Mouse (Mus musculus) embryonic fibroblast, embryonic 13.5 days (primary cell): ENCODE results near the gene Snapin. TPM values are rescaled to one million over a fixed set of nuclear protein-coding genes. Genes with fewer than 3 reads are reported as not detected.

ENCODE experiments used
- H3K27ac ChIP-seq: 2 replicates; pipeline ENCODE4 v1.5.1; 2012; ENCODE audit warnings: low read length, control low read depth, inconsistent platforms; ENCODE audit not compliant: insufficient read depth
- H3K4me1 ChIP-seq: 2 replicates; pipeline ENCODE4 v1.6.1; 2011; ENCODE audit warnings: low read length; ENCODE audit not compliant: control insufficient read depth, insufficient read depth
- H3K4me3 ChIP-seq: 2 replicates; pipeline ENCODE4 v1.5.1; 2011; ENCODE audit warnings: mild to moderate bottlenecking, control low read depth, low read length; ENCODE audit not compliant: insufficient read depth
- CTCF ChIP-seq: IDR thresholded peaks from 2 replicates; pipeline ENCODE4 v1.5.1; 2011; ENCODE audit warnings: mild to moderate bottlenecking, control low read depth, low read length, moderate library complexity, borderline replicate concordance; ENCODE audit not compliant: insufficient read depth
- POLR2A ChIP-seq: IDR thresholded peaks from 2 replicates; pipeline ENCODE4 v1.6.1; 2011; ENCODE audit warnings: low read depth, mild to moderate bottlenecking, control low read depth, low read length, moderate library complexity
- polyA plus RNA-seq: library from polyadenylated mRNA; stranded (reverse); fragments of >200 nt; gene quantifications from 2 replicates; pipeline ENCODE4 v1.2.4, GENCODE M21; 2011; ENCODE audit warnings: low read depth; ENCODE audit not compliant: missing spikeins, insufficient read length

Gene Snapin
- polyA plus RNA-seq, 1 experiment = 102 TPM

DNA sequence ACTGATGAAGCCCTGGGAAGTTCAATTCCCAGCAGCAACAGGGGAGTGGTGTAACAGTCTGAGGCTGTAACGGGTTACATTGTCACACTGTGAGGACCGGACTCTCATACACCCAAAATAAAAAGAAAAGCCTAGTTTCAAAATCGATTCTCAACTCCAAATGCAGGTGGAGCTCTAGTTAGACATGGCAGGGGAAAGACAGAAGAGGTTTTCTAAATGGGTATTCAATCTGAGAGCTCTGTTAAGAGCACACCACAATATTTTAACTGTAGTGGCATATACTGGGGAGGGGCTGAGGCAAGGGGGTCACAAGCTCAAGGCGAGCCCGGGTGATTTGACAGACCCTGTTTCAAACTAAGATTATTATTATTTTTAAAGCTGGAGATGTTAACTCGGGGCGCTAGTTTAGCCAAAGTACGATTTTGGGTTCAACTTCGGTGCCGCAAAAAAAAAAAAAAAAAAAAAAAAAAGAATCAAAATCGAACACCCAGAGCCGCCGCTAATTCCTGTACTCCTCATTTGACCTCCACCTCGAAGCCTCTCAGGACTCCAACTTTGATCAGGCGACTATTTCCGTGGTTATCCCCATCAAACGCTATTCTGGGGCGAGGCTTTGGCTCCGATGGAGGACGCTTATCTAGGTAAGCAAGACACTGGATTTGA is 17.6 kb upstream of the Snapin start:
- TF ChIP-seq POLR2A (no peak), CTCF (no peak)
- H3K27ac ChIP-seq = peak overlapping the region; percentile 29; the same call in 1 of the 2 replicates
- H3K4me1 ChIP-seq = peaks cover 6% of the 10 kb centered on the region; the same call in 1 of the 2 replicates
- H3K4me3 ChIP-seq = peak overlapping the region; percentile 98

- H3K4me1 ChIP-seq = peaks cover 6% of the 10 kb centered on the region; the same call in 1 of the 2 replicates
- no peak for TF ChIP-seq CTCF
- no peak for TF ChIP-seq POLR2A
- no peak overlapping the region for H3K27ac ChIP-seq
- no peak overlapping the region for H3K4me3 ChIP-seq
Observed at GRCm38 (mm10) chr3:90506362-90506761, 15.5 kb upstream of the Snapin start.

- no peak overlapping the region for H3K4me3 ChIP-seq
- TF ChIP-seq CTCF (no peak), POLR2A (no peak)
- no peak overlapping the region for H3K27ac ChIP-seq
- peaks cover 6% of the 10 kb centered on the region; the same call in 1 of the 2 replicates for H3K4me1 ChIP-seq
Observed at GRCm38 (mm10) chr3:90505216-90505615, 14.4 kb upstream of the Snapin start.

DNA sequence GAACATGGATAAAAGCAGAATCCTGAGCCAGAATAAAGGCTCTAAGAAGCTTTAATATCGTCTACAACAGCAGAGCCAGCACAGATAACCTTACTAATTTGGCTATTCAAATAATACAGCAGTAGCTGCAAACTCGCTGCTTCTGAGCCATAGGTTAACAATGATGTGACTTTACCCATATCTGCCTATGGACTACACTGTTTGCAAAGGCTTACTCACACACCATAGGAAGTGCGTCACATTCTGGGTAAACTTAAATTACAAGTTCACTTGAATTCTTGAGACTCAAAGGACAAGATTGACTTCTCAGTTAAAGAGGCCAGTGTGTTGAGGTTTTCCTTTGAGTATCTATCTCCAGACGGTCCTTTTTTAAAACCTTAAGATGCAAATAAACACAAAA is 12.6 kb upstream of the Snapin start:
- Histone ChIP-seq H3K27ac (no peak overlapping the region), H3K4me1 (peaks cover 6% of the 10 kb centered on the region; the same call in 1 of the 2 replicates), H3K4me3 (no peak overlapping the region)
- no peak for TF ChIP-seq POLR2A
- TF ChIP-seq CTCF = no peak

GRCm38 (mm10) chr3:90497597-90497996 is 6.8 kb upstream of the Snapin start:
- Histone ChIP-seq H3K27ac (no peak overlapping the region), H3K4me1 (no peaks in the 10 kb centered on the region), H3K4me3 (no peak overlapping the region)
- TF ChIP-seq POLR2A (no peak), CTCF (no peak)

DNA sequence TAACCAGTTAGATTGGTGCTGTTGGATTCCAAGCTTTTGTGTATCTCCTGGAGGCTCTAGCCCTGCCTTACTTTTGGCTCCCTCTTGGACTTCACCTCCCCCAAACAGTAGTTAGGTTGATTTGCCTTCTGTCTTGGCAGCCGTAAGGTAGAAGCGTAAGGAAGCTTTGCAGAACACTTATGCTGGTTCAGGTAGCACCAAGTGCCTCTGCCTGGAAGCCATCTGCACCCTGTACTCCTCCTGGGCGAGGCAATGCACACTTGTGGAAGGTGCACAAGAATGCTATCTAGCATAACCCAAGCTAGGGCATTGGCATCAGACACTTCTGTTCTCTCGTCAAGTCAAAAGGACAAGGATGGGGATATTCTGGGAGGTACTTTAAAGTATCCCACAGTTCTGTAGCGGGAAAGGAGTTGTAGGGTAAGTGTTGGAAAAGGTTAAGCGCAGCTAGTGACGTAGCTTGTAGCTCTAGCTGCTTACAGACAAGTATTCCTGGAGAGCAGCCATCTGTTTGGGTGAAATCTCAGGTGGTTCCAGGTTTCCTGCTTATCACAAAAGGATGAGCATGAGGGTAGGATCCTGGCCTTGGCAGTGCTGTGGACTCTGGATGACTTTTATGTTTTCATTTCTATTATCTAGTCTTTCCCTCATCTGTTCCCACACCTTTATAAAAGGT is 5.2 kb upstream of the Snapin start:
- TF ChIP-seq POLR2A (no peak), CTCF (no peak)
- Histone ChIP-seq H3K27ac (no peak overlapping the region), H3K4me1 (no peaks in the 10 kb centered on the region)

DNA sequence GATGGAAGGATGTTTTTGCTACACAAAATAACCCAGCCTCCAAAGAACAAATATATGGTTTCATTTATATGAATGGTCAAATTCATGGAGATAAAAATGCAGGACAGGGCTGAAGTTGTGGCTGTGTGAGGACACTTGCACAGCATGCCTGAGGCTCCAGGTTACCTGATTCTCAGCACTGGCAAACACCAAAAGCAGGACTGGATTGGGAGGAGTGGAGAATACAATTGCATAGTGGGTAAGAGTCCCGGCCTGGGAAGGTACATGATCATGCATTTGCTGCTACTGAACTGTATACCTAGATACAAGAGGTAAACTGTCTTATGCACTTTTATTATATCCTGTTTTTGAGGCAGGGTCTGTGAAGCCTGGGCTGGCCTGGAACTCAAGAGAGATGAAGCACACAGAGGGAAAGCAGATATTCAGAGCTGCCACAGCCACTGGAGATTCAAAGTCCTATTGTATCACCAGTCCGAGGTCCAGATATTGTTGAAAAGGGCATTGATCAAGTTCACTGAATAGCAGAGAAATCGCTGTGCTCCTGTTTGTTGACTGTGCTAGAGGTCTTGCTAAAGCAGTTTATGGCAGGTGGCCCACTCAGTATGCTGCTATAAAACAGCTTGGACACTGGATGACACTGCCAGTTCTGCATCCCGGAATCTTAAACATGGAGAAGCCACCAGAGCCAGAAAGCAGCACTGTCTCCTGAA is 3.2 kb upstream of the Snapin start:
- H3K27ac ChIP-seq = no peak overlapping the region

More for the DNA sequence above, 5.2 kb upstream of the Snapin start:
- H3K4me3 ChIP-seq = no peak overlapping the region

DNA sequence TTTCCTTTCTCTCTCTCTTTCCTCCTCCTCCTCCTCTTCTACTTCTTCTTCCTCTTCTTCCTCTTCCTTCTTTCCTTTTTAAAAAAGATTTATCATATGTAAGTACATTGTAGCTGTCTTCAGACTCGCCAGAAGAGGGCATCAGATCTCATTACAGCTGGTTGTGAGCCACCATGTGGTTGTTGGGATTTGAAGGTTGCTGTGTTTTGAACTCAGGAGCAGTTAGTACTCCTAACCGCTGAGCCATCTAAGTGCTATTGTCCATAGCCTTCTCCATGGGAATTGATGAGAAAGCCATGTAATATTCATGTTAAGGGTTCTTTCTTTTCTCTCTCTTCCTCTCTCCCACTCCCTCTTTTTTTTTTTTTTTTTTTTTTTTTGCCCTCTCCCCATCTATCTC is 517 bp upstream of the Snapin start:
- no peak overlapping the region for H3K4me3 ChIP-seq
- H3K27ac ChIP-seq = no peak overlapping the region
- peaks cover 11% of the 10 kb centered on the region for H3K4me1 ChIP-seq
- TF ChIP-seq POLR2A = no peak
- TF ChIP-seq CTCF = no peak

More for the DNA sequence above, 3.2 kb upstream of the Snapin start:
- H3K4me3 ChIP-seq = no peak overlapping the region
- H3K4me1 ChIP-seq = 0 out of 2 replicates have a peak, but pooled peaks cover 2% of the 10 kb centered on the region
- TF ChIP-seq CTCF (no peak), POLR2A (no peak)

GRCm38 (mm10) chr3:90488576-90488975 is 2.3 kb downstream of the Snapin start:
- H3K4me1 ChIP-seq = peaks cover 11% of the 10 kb centered on the region
- no peak overlapping the region for H3K4me3 ChIP-seq
- TF ChIP-seq CTCF (no peak), POLR2A (no peak)
- H3K27ac ChIP-seq = peak overlapping the region; percentile 66; the same call in 1 of the 2 replicates
